Mouse (Mus musculus): ENCODE results near the gene Rdh16f1. TPM values are rescaled to one million over a fixed set of nuclear protein-coding genes. Genes with fewer than 3 reads are reported as not detected.

Gene Rdh16f1
- polyA plus RNA-seq, 1 experiment = 0.13 TPM

DNA sequence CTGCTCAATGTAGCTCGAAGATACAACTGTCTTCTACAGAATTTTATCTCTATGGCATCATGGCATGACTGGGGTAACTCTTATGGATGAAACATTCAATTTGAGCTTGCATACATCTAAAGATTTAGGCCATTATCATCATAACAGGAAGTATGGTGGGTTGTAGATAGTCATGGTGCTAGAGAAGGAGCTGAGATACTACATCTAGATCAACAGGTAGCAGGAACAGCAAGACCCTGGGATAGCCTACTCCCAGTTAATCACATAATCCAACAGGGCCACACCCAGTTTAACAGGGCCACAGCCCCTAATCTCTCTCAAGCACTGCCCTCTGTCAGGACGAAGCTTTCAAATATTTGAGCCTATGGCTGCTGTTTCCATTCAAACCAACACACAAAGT, 81.2 kb downstream of the Rdh16f1 start:
- no peaks in the 10 kb centered on the region for H3K79me2 ChIP-seq (ENCODE audit: control insufficient read depth, insufficient read depth)
- H3K36me3 ChIP-seq (ENCODE audit: control insufficient read depth, insufficient read depth) = no peaks in the 10 kb centered on the region
- no peak overlapping the region for H3ac ChIP-seq (ENCODE audit: control insufficient read depth, insufficient read length)
- peaks cover 8% of the 10 kb centered on the region for H3K27me3 ChIP-seq (ENCODE audit: control insufficient read depth, insufficient read depth, insufficient read length)
- H3K4me2 ChIP-seq (ENCODE audit: low read depth) = no peak overlapping the region
- TF ChIP-seq MYOD1 (IDR thresholded peaks at IDR 0.05; ENCODE audit: control insufficient read depth in 1 of 3, insufficient read length in 2 of 3, low read depth in 2 of 3) (no peak), POLR2A (IDR thresholded peaks at IDR 0.05; ENCODE audit: insufficient read length, low read depth) (no peak), TCF12 (IDR thresholded peaks at IDR 0.05; ENCODE audit: insufficient read depth, poor library complexity, severe bottlenecking) (no peak), SRF (IDR thresholded peaks at IDR 0.05; ENCODE audit: control insufficient read depth, insufficient read length, low read depth) (no peak), MAX (IDR thresholded peaks at IDR 0.05; ENCODE audit: low read depth) (no peak), REST (IDR thresholded peaks at IDR 0.05; ENCODE audit: insufficient read depth, insufficient read length) (no peak), TCF3 (IDR thresholded peaks at IDR 0.05; ENCODE audit: insufficient read length, low read depth) (no peak), USF1 (IDR thresholded peaks at IDR 0.05; ENCODE audit: low read depth) (no peak), E2F4 (IDR thresholded peaks at IDR 0.05; ENCODE audit: insufficient read depth) (no peak), MYOG (IDR thresholded peaks at IDR 0.05; ENCODE audit: control insufficient read depth in 1 of 3, insufficient read depth in 1 of 3, insufficient read length in 2 of 3, low read depth in 2 of 3) (no peak)
- H3K4me3 ChIP-seq = no peak overlapping the region

Other genes starting within 250 kb of the Rdh16f1 start
- gene Ndufa4l2, start 244.8 kb upstream of the Rdh16f1 start, polyA plus RNA-seq (2012; fragmentation: generic; extraction: Trizol) = 2.9 TPM
- gene Shmt2, start 237.3 kb upstream of the Rdh16f1 start, polyA plus RNA-seq (2012; fragmentation: generic; extraction: Trizol) = 535 TPM
- 3.9 TPM for gene Nxph4, start 225.2 kb upstream of the Rdh16f1 start, polyA plus RNA-seq (2012; fragmentation: generic; extraction: Trizol)
- gene Lrp1, start 138.6 kb upstream of the Rdh16f1 start, polyA plus RNA-seq (2012; fragmentation: generic; extraction: Trizol) = 244 TPM
- 0.26 TPM for gene Stat6, start 116.8 kb upstream of the Rdh16f1 start, polyA plus RNA-seq (2012; fragmentation: generic; extraction: Trizol)
- gene Nemp1, start 92.9 kb upstream of the Rdh16f1 start, polyA plus RNA-seq (2012; fragmentation: generic; extraction: Trizol) = 5.6 TPM
- gene Nab2, start 91.2 kb upstream of the Rdh16f1 start, polyA plus RNA-seq (2012; fragmentation: generic; extraction: Trizol) = 68.7 TPM
- gene Myo1a, start 54.6 kb upstream of the Rdh16f1 start, polyA plus RNA-seq (2012; fragmentation: generic; extraction: Trizol) = 0.35 TPM
- gene Tac2, start 35.3 kb upstream of the Rdh16f1 start, polyA plus RNA-seq (2012; fragmentation: generic; extraction: Trizol) = 0.18 TPM
- gene Zbtb39, start 20.2 kb upstream of the Rdh16f1 start, polyA plus RNA-seq (2012; fragmentation: generic; extraction: Trizol) = 3.2 TPM
- 0.11 TPM for gene Gpr182, start 8.1 kb upstream of the Rdh16f1 start, polyA plus RNA-seq (2012; fragmentation: generic; extraction: Trizol)
- gene Rdh1, start 66 bp upstream of the Rdh16f1 start, polyA plus RNA-seq (2012; fragmentation: generic; extraction: Trizol) = 0.01 TPM
- gene Rdh9, start 16.6 kb downstream of the Rdh16f1 start, polyA plus RNA-seq (2012; fragmentation: generic; extraction: Trizol) = 0.02 TPM
- not detected for gene Rdh16, start 41.4 kb downstream of the Rdh16f1 start, polyA plus RNA-seq (2012; fragmentation: generic; extraction: Trizol)
- gene Rdh19, start 90.1 kb downstream of the Rdh16f1 start, polyA plus RNA-seq (2012; fragmentation: generic; extraction: Trizol) = not detected
- 0.06 TPM for gene Rdh16f2, start 106.7 kb downstream of the Rdh16f1 start, polyA plus RNA-seq (2012; fragmentation: generic; extraction: Trizol)
- not detected for gene Rdh7, start 129.0 kb downstream of the Rdh16f1 start, polyA plus RNA-seq (2012; fragmentation: generic; extraction: Trizol)
- not detected for gene Sdr9c7, start 138.7 kb downstream of the Rdh16f1 start, polyA plus RNA-seq (2012; fragmentation: generic; extraction: Trizol)
- not detected for gene Hsd17b6, start 247.8 kb downstream of the Rdh16f1 start, polyA plus RNA-seq (2012; fragmentation: generic; extraction: Trizol)

Measured in myocyte (in vitro differentiated cells).